Mouse (Mus musculus) heart, embryonic 14.5 days (tissue): Measurements from ENCODE around the gene Reps2. TPM values are rescaled to one million over a fixed set of nuclear protein-coding genes. Genes with fewer than 3 reads are reported as not detected.
A peak's percentile ranks its signal among the peaks of the same experiment; 100 is the strongest.

Experiments used
- ATAC-seq: fragments of 200-750 bp; cut with Nextera tagmentation; 2 replicates; pipeline ENCODE4 v1.8.0; 2017; ENCODE audit warnings: low read depth, moderate TSS enrichment; ENCODE audit not compliant: insufficient number of reproducible peaks, insufficient read depth, low FRiP score
- H3K27ac ChIP-seq, 2 experiments: fragments of 200-500 bp in 1 of 2; fragments of 300-500 bp in 1 of 2; sonication (generic) in 1 of 2; replicated peaks in 1 of 2; 2 replicates each; pipeline ENCODE4 v1.5.1; 2012 to 2014; ENCODE audit warnings: low read depth in 2 of 2, low read length in 2 of 2, control low read depth in 1 of 2, mild to moderate bottlenecking in 1 of 2, mixed read lengths in 1 of 2; ENCODE audit not compliant: control insufficient read depth in 1 of 2, insufficient read depth in 1 of 2
- H3K27me3 ChIP-seq: fragments of 300-500 bp; sonication (generic); 2 replicates; pipeline ENCODE4 v1.6.1; 2014; ENCODE audit warnings: mild to moderate bottlenecking, low read length, control low read depth; ENCODE audit not compliant: control insufficient read depth, insufficient read depth
- H3K36me3 ChIP-seq: fragments of 300-500 bp; sonication (generic); 2 replicates; pipeline ENCODE4 v1.6.1; 2014; ENCODE audit warnings: mild to moderate bottlenecking, control low read depth, low read length, mixed read lengths; ENCODE audit not compliant: control insufficient read depth, insufficient read depth
- H3K4me1 ChIP-seq, 2 experiments: fragments of 200-500 bp in 1 of 2; fragments of 300-500 bp in 1 of 2; sonication (generic) in 1 of 2; 2 replicates each; pipeline ENCODE4 v1.6.1; 2012 to 2014; ENCODE audit warnings: low read length in 2 of 2, control low read depth in 1 of 2, mixed read lengths in 1 of 2; ENCODE audit not compliant: control insufficient read depth in 2 of 2, insufficient read depth in 2 of 2
- H3K4me2 ChIP-seq: fragments of 300-500 bp; sonication (generic); 2 replicates; pipeline ENCODE4 v1.6.1; 2014; ENCODE audit warnings: mild to moderate bottlenecking, low read length
- H3K4me3 ChIP-seq, 2 experiments: fragments of 200-500 bp in 1 of 2; fragments of 300-500 bp in 1 of 2; sonication (generic) in 1 of 2; 2 replicates each; pipeline ENCODE4 v1.5.1; 2012 to 2014; ENCODE audit warnings: low read length in 2 of 2, mild to moderate bottlenecking in 2 of 2, control low read depth in 1 of 2, low read depth in 1 of 2, moderate library complexity in 1 of 2; ENCODE audit not compliant: control insufficient read depth in 1 of 2, insufficient read depth in 1 of 2
- H3K9ac ChIP-seq: fragments of 300-500 bp; sonication (generic); 2 replicates; pipeline ENCODE4 v1.6.1; 2014; ENCODE audit warnings: mild to moderate bottlenecking, low read length
- H3K9me3 ChIP-seq: fragments of 300-500 bp; sonication (generic); 2 replicates; pipeline ENCODE4 v1.6.1; 2016; ENCODE audit warnings: low read length, control low read depth; ENCODE audit not compliant: control insufficient read depth
- WGBS: fragments of 180-500 bp; shearing (Covaris S2); extraction: QIAGEN DNeasy Blood & Tissue Kit; methylation state at CpG from one replicate; pipeline ENCODE4 v1.1.7; 2014; 5-methylcytosine and 5-hydroxymethylcytosine counted together
- polyA plus RNA-seq: library from polyadenylated mRNA; unstranded; fragments of >200 nt; fragmentation: Nextera tagmentation; extraction: Ambion mirVana; gene quantifications from 2 replicates; pipeline ENCODE4 v1.2.1, GENCODE M21; 2014

Gene Reps2
- polyA plus RNA-seq: 0.53 and 0.57 TPM in 2 replicates

DNA sequence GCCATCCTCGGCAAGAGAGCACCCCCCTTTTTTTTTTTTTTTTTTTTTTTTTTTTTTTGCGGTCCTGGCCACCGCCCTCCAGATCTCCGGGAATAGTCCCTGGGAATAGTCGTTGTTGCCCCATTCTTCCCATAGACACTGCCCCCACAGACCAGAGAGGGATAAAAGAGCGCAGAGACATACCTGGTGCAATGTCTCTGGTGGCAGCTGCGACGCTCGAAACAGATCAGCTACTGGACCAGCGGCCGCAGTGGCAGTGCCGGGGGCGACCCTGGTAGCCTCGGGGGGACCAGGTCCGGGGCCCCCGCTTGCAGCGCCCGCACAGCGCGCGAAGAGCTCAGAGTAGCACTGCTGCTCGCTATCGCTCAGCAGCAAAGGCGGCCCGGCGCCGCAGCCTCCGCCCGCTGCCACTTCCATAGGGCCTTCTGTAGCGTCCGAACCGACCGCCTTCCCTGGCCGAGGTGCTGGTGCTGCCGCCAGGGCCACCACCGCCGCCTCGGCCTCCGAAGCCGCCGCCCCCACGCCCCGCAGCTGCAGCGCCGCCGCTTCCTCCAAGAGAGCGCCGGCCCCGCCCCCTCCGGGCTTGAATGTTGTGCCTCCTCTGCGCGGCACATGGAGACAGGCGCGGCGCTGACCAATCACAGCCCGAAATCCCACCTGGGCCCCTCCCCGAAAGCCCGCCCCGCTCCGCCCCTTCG lies at the start of gene Reps2:
Gene Reps2 (minus strand): TSS at position 559 of the 698 bp plus-strand sequence.
- H3K4me1 ChIP-seq: no peaks in the 10 kb centered on the region
- H3K4me3 ChIP-seq: peak within 1 kb of the TSS; percentile 54 to 56
- no peaks in the 10 kb centered on the region for H3K27me3 ChIP-seq
- no peaks in the 10 kb centered on the region for H3K9me3 ChIP-seq
- no peaks in the 10 kb centered on the region for H3K36me3 ChIP-seq
- peak within 1 kb of the TSS; percentile 65 for H3K9ac ChIP-seq
- H3K4me2 ChIP-seq: peak within 1 kb of the TSS; percentile 85
- WGBS: 16% methylated on average over 61 of the region's 61 CpGs
- peak; percentile 71 for ATAC-seq
- H3K27ac ChIP-seq: no peak within 1 kb of the TSS

GRCm38 (mm10) chrX:162691272-162691671 lies 47.8 kb upstream of the Reps2 start:
- Histone ChIP-seq H3K9me3 (no peaks in the 10 kb centered on the region), H3K36me3 (no peaks in the 10 kb centered on the region), H3K4me3 (no peak overlapping the region), H3K4me2 (no peak overlapping the region), H3K9ac (no peak overlapping the region), H3K4me1 (no peaks in the 10 kb centered on the region), H3K27ac (no peak overlapping the region), H3K27me3 (no peaks in the 10 kb centered on the region)
- WGBS: 42% methylated on average over 2 of the region's 2 CpGs
- ATAC-seq: no peak

- WGBS: 62% methylated on average over 1 of the region's 1 CpGs
These were observed 41.9 kb upstream of the Reps2 start for GRCm38 (mm10) chrX:162685394-162685793.

GRCm38 (mm10) chrX:162679506-162679905 lies 36.1 kb upstream of the Reps2 start:
- Histone ChIP-seq H3K4me3 (no peak overlapping the region), H3K4me2 (no peak overlapping the region), H3K36me3 (no peaks in the 10 kb centered on the region), H3K27ac (no peak overlapping the region), H3K9ac (no peak overlapping the region), H3K4me1 (no peaks in the 10 kb centered on the region), H3K9me3 (no peaks in the 10 kb centered on the region), H3K27me3 (no peaks in the 10 kb centered on the region)
- WGBS: 56% methylated on average over 2 of the region's 2 CpGs
- no peak for ATAC-seq

More at GRCm38 (mm10) chrX:162685394-162685793, 41.9 kb upstream of the Reps2 start:
- no peak overlapping the region for H3K4me3 ChIP-seq
- H3K4me2 ChIP-seq: no peak overlapping the region
- H3K9ac ChIP-seq: no peak overlapping the region
- no peaks in the 10 kb centered on the region for H3K27me3 ChIP-seq
- H3K4me1 ChIP-seq: no peaks in the 10 kb centered on the region
- H3K9me3 ChIP-seq: no peaks in the 10 kb centered on the region
- no peak for ATAC-seq
- H3K36me3 ChIP-seq: no peaks in the 10 kb centered on the region
- H3K27ac ChIP-seq: no peak overlapping the region

GRCm38 (mm10) chrX:162678820-162679219 lies 35.4 kb upstream of the Reps2 start:
- no peak overlapping the region for H3K27ac ChIP-seq
- H3K4me2 ChIP-seq: no peak overlapping the region
- no peaks in the 10 kb centered on the region for H3K36me3 ChIP-seq
- WGBS: 72% methylated on average over 2 of the region's 2 CpGs
- H3K4me1 ChIP-seq: no peaks in the 10 kb centered on the region
- H3K9me3 ChIP-seq: no peaks in the 10 kb centered on the region
- no peak for ATAC-seq
- H3K4me3 ChIP-seq: no peak overlapping the region
- H3K9ac ChIP-seq: no peak overlapping the region
- H3K27me3 ChIP-seq: no peaks in the 10 kb centered on the region

DNA sequence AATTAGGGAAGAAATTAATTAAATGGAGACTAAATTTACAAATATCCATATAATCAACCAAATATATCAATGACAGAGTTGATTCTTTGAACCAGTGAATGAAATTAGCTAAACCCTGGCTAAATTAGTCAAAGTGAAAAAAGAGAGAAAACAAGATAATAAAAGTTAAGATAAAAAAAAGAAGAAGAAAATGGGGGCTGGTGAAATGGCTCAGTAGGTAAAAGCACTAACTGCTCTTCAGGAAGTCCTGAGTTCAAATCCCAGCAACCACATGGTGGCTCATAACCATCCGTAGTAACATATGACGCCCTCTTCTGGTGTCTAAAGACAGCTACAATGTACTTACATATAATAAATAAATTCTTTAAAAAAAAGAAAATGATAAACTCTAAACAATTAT lies 22.7 kb upstream of the Reps2 start:
- Histone ChIP-seq H3K36me3 (no peaks in the 10 kb centered on the region), H3K4me3 (no peak overlapping the region), H3K4me1 (no peaks in the 10 kb centered on the region), H3K9me3 (no peaks in the 10 kb centered on the region), H3K27me3 (no peaks in the 10 kb centered on the region), H3K4me2 (no peak overlapping the region), H3K9ac (no peak overlapping the region), H3K27ac (no peak overlapping the region)
- 66% methylated on average over 2 of the region's 2 CpGs for WGBS
- ATAC-seq: no peak

DNA sequence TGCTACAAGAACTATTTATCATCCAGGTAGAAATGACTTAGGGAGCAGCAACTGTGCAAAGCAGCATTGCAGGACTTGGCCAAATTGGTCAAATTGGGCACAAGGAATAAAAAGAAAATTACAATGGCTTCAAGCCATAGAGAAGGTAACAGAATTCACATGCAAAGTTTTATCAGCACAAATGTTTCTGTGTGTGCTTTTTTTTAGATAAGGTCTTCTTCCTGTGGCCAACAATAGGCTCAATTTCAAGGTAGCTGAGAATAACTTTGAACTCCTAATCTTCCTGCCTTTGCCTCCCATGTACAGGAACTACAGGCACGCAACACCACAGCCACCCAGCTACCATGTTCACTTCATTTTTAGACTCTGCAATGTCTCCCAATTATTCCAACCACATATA lies 16.7 kb upstream of the Reps2 start:
- WGBS: 69% methylated on average over 1 of the region's 1 CpGs
- H3K27me3 ChIP-seq: no peaks in the 10 kb centered on the region

DNA sequence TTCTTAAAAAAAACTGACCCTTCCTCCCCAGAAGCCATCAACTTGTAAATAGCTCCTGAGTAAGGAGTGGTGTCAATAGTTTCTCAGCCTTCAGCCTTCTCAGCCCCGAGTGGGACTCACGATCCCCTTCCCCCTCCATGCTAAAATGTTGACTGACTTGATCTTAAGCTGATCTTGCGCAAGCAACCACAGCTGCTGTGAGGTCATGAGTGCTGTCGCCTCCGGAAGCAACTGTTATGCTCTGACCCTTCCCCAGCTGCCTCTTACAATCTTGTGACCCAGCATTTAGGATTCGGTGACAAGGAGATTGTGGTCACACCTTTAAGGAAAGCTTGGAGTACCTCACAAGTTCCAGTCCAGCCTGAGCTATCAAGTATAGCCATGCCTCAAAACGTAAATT lies 10.1 kb upstream of the Reps2 start:
- no peak for ATAC-seq
- WGBS: 76% methylated on average over 7 of the region's 7 CpGs
- H3K4me1 ChIP-seq: no peaks in the 10 kb centered on the region
- no peak overlapping the region for H3K9ac ChIP-seq
- no peak overlapping the region for H3K4me3 ChIP-seq
- no peak overlapping the region for H3K4me2 ChIP-seq
- H3K9me3 ChIP-seq: no peaks in the 10 kb centered on the region
- no peak overlapping the region for H3K27ac ChIP-seq
- no peaks in the 10 kb centered on the region for H3K36me3 ChIP-seq
- no peaks in the 10 kb centered on the region for H3K27me3 ChIP-seq

More for the DNA sequence above, 16.7 kb upstream of the Reps2 start:
- Histone ChIP-seq H3K4me3 (no peak overlapping the region), H3K4me2 (no peak overlapping the region), H3K4me1 (no peaks in the 10 kb centered on the region), H3K27ac (no peak overlapping the region), H3K9me3 (no peaks in the 10 kb centered on the region), H3K9ac (no peak overlapping the region), H3K36me3 (no peaks in the 10 kb centered on the region)
- no peak for ATAC-seq
